Mouse (Mus musculus) heart, postnatal 25 days (tissue): Measurements from ENCODE around the gene Ezh1. TPM values are rescaled to one million over a fixed set of nuclear protein-coding genes. Genes with fewer than 3 reads are reported as not detected.
"Not testable (repeated sequence)": the region's sequence is repeated elsewhere in the genome, so short reads cannot be mapped to it uniquely, and the experiment has no call there.

Experiments
- DNase-seq: peaks from one replicate; pipeline ENCODE4 v3.0.0; 2022; ENCODE audit warnings: low spot score
- intact Hi-C: fragments of 180-260 bp; cut with DNase I; formaldehyde crosslinking; loops from one replicate; pipeline ENCODE4 v1.15.1; 2025
- total RNA-seq, 2 experiments: library from RNA; stranded (reverse); gene quantifications; 2 replicates each; pipeline ENCODE4 v1.2.3; 2021

The Ezh1 gene
- total RNA-seq, 2 experiments from 2014 or later = 26.0 to 30.4 TPM

DNA sequence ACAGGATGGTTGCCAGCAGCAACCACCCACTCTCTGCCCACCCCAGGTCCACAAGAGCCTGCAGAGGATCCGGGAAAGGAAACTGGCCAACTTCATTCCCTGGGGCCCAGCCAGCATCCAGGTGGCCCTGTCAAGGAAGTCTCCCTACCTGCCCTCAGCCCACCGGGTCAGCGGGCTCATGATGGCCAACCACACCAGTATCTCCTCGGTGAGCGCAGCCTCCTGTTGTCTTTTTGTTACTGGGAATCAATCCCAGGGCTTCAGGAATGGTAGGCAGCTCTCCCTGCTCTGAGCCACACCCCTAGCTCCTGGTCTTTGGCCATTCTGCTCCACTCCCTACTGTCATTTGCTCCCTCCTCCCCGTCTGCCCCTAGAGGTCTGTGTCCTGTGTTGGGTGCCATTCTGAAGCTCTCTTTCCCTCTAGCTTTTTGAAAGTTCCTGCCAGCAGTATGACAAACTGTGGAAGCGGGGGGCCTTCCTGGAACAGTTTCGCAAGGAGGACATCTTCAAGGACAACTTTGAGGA, 65.2 kb downstream of the Ezh1 start:
- DNase-seq = not testable (repeated sequence)

DNA sequence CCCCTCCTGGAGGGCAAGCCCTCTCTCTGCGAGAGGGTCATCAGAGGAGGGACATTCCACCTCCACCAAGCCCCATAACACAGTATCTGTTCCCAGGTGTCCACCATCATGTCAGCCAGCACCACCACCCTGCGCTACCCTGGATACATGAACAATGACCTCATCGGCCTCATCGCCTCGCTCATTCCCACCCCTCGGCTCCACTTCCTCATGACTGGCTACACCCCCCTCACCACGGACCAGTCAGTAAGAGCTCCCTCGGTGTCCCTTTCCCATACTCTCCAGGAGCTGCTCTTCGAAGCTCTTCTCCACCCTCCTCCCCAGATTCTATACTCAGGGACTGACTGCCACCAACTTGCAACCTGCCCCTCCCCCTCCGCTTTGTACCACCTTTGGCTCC, 66.1 kb downstream of the Ezh1 start:
- DNase-seq, intact Hi-C loops: not testable (repeated sequence)

More for the DNA sequence above, 65.2 kb downstream of the Ezh1 start:
- intact Hi-C loops = not testable (repeated sequence)

- intact Hi-C loops = no loop called here
- no peak for DNase-seq
Measured at GRCm38 (mm10) chr11:101155728-101156371, 70.4 kb downstream of the Ezh1 start, which contains the start of gene Tubg2. TSS of gene Tubg2 (plus strand) at chr11:101155907.

DNA sequence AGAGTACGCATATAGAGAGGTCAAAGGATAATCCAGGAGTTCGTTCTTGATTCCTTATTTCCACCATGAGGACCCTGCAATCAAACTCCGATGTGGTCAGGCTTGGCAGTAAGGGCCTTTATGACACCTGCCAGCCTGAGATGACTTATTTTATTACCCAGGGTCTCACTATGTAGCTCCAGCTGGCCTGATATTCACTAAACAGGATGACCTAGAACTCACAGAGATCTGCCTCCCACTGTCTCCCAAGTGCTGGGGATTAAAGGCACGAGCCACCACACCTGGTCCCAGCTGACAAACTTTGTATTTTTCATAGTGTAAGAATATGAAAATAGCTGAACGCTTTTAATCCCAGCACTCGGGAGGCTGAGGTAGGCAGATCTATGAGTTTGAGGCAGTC, 71.1 kb downstream of the Ezh1 start:
- no peak for DNase-seq

DNA sequence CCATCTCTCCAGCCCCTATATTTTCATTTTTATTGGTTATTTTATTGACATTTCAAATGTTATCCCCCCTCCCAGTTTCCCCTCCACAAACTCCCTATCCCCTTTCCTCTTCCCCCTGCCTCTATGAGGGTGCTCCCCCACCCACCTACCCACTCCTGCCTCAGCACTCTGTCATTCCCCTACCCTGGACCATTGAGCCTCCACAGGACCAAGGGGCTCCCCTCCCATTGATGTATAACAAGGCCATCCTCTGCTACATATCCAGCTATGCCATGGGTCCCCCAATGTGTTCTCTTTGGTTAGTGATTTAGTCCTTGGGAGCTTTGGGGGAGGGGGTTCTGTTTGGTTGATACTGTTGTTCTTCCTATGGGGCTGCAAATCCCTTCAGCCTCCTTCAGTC, 71.6 kb downstream of the Ezh1 start:
- no peak for DNase-seq
- intact Hi-C loops = no loop called here

More for the DNA sequence above, 71.1 kb downstream of the Ezh1 start:
- intact Hi-C loops = no loop called here

- intact Hi-C loops = no loop called here
- DNase-seq = no peak
Measured at GRCm38 (mm10) chr11:101152825-101153224, 73.4 kb downstream of the Ezh1 start.

GRCm38 (mm10) chr11:101151063-101151462, 75.2 kb downstream of the Ezh1 start:
- DNase-seq = no peak
- intact Hi-C loops = no loop called here

- intact Hi-C loops = no loop called here
- no peak for DNase-seq
Measured at GRCm38 (mm10) chr11:101149178-101150105, 76.8 kb downstream of the Ezh1 start.

DNA sequence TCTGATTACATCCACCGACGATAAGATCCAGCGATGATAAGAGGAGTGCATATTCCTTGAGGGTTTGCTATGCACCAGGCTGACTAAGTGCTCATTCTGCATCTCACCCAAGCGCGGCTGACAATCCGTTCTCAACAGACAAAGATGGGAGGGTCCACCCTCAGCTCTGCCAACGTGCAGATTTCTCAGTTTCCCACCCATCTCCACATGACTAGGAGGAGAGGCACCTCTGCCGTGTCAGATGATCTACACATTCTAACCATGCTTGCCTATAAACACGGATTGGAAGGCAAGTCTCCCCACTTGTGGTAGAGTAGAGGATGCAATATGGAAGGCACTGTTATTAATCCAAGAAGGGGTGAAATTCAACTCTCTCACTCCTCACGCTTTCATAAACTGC, 77.5 kb downstream of the Ezh1 start:
- intact Hi-C loops = no loop called here
- no peak for DNase-seq

GRCm38 (mm10) chr11:101146377-101146776, 79.9 kb downstream of the Ezh1 start:
- intact Hi-C loops = no loop called here
- no peak for DNase-seq

- DNase-seq = no peak
- intact Hi-C loops = no loop called here
Measured at GRCm38 (mm10) chr11:101143338-101144225, 82.7 kb downstream of the Ezh1 start.

GRCm38 (mm10) chr11:101142215-101142967, 83.9 kb downstream of the Ezh1 start:
- intact Hi-C loops = no loop called here
- DNase-seq = no peak

Other genes with a start within 250 kb of the Ezh1 start
- 10 to 100 TPM; 84.7 to 87.3 TPM for gene Atp6v0a1, start 217.0 kb downstream of the Ezh1 start, total RNA-seq
- 1 to 10 TPM; 8.0 to 8.7 TPM for gene Naglu, start 156.5 kb downstream of the Ezh1 start, total RNA-seq
- gene Hsd17b1, start 148.1 kb downstream of the Ezh1 start, total RNA-seq = under 1 TPM; 0.55 to 0.64 TPM
- 10 to 100 TPM; 15.8 to 17.1 TPM for gene Coasy, start 143.9 kb downstream of the Ezh1 start, total RNA-seq
- 10 to 100 TPM; 19.1 to 21.4 TPM for gene Mlx, start 139.2 kb downstream of the Ezh1 start, total RNA-seq
- 1 to 10 TPM; 3.1 TPM for gene Psmc3ip, start 131.0 kb downstream of the Ezh1 start, total RNA-seq
- gene Retreg3, start 106.6 kb downstream of the Ezh1 start, total RNA-seq = 10 to 100 TPM; 34.0 to 35.5 TPM
- 10 to 100 TPM; 24.4 to 27.3 TPM for gene Tubg1, start 106.5 kb downstream of the Ezh1 start, total RNA-seq
- gene Tubg2, start 70.6 kb downstream of the Ezh1 start, total RNA-seq = 1 to 10 TPM; 2.5 to 3.9 TPM
- 1 to 10 TPM; 1.7 to 2.4 TPM for gene Cntnap1, start 55.9 kb downstream of the Ezh1 start, total RNA-seq
- gene Plekhh3, start 55.1 kb downstream of the Ezh1 start, total RNA-seq = 10 to 100 TPM; 24.5 to 28.5 TPM
- under 1 TPM in 1 of 2 experiments, not detected in 1; 0.14 TPM for gene Ccr10, start 51.0 kb downstream of the Ezh1 start, total RNA-seq
- gene Ramp2, start 19.6 kb upstream of the Ezh1 start, total RNA-seq = 100 to 1,000 TPM in 1 of 2 experiments, 10 to 100 TPM in 1; 80.9 to 123 TPM
- 10 to 100 TPM; 78.2 to 85.0 TPM for gene Vps25, start 27.2 kb upstream of the Ezh1 start, total RNA-seq
- gene Wnk4, start 34.1 kb upstream of the Ezh1 start, total RNA-seq = 10 to 100 TPM in 1 of 2 experiments, 1 to 10 TPM in 1; 9.6 to 14.6 TPM
- gene Cntd1, start 52.5 kb upstream of the Ezh1 start, total RNA-seq = under 1 TPM; 0.10 to 0.28 TPM
- 10 to 100 TPM; 89.0 to 96.9 TPM for gene Coa3, start 52.7 kb upstream of the Ezh1 start, total RNA-seq
- gene Becn1, start 75.8 kb upstream of the Ezh1 start, total RNA-seq = 100 to 1,000 TPM in 1 of 2 experiments, 10 to 100 TPM in 1; 92.8 to 102 TPM
- 10 to 100 TPM; 80.6 to 88.8 TPM for gene Psme3, start 89.8 kb upstream of the Ezh1 start, total RNA-seq
- gene Aoc2, start 98.6 kb upstream of the Ezh1 start, total RNA-seq = 1 to 10 TPM; 1.8 to 2.2 TPM
- gene Aoc3, start 104.1 kb upstream of the Ezh1 start, total RNA-seq = 10 to 100 TPM; 13.9 to 18.5 TPM
- not detected for gene G6pc, start 141.1 kb upstream of the Ezh1 start, total RNA-seq
- gene Aarsd1, start 191.2 kb upstream of the Ezh1 start, total RNA-seq = 10 to 100 TPM; 20.7 to 22.8 TPM
- 1 to 10 TPM; 8.5 to 9.1 TPM for gene Gm27029, start 198.3 kb upstream of the Ezh1 start, total RNA-seq
- 10 to 100 TPM; 10.4 to 11.2 TPM for gene Rundc1, start 198.6 kb upstream of the Ezh1 start, total RNA-seq
- 10 to 100 TPM; 69.0 to 80.2 TPM for gene Ptges3l, start 198.9 kb upstream of the Ezh1 start, total RNA-seq
- gene Rpl27, start 215.8 kb upstream of the Ezh1 start, total RNA-seq = 10 to 100 TPM; 46.7 to 56.2 TPM
- 10 to 100 TPM; 12.0 to 13.7 TPM for gene Ifi35, start 221.9 kb upstream of the Ezh1 start, total RNA-seq
- gene Rnd2, start 238.5 kb upstream of the Ezh1 start, total RNA-seq = 1 to 10 TPM; 5.7 to 6.2 TPM
- gene Vat1, start 239.8 kb upstream of the Ezh1 start, total RNA-seq = 10 to 100 TPM; 21.6 to 25.5 TPM